Mouse (Mus musculus) megakaryocyte, embryonic 14.5 days (primary cell): ENCODE measurements around the gene Ly6g5b. TPM values are rescaled to one million over a fixed set of nuclear protein-coding genes. Genes with fewer than 3 reads are reported as not detected.

Source experiments
- H3K27me3 ChIP-seq: replicated peaks from 2 replicates; pipeline ENCODE3; 2012; ENCODE audit warnings: inconsistent platforms
- H3K36me3 ChIP-seq: replicated peaks from 2 replicates; pipeline ENCODE3; 2012; ENCODE audit warnings: low read length, inconsistent platforms, mixed read lengths
- H3K4me1 ChIP-seq: 2 replicates; pipeline ENCODE4 v1.6.1; 2012; ENCODE audit warnings: inconsistent platforms
- H3K4me3 ChIP-seq: replicated peaks from 2 replicates; pipeline ENCODE3; 2012; ENCODE audit warnings: moderate library complexity, mild to moderate bottlenecking, inconsistent platforms
- H3K9me3 ChIP-seq: 2 replicates; pipeline ENCODE4 v1.6.1; 2012; ENCODE audit warnings: inconsistent platforms
- FLI1 ChIP-seq: IDR thresholded peaks from 2 replicates; pipeline ENCODE4 v1.6.1; 2012; ENCODE audit warnings: low read length, inconsistent platforms, mixed read lengths
- GATA1 ChIP-seq: IDR thresholded peaks from 3 replicates; pipeline ENCODE4 v1.6.1; 2012; ENCODE audit warnings: mixed read lengths, low read length, inconsistent platforms, borderline replicate concordance
- polyA plus RNA-seq: library from polyadenylated mRNA; stranded (reverse); fragments of >175 nt; gene quantifications from 2 replicates; pipeline ENCODE4 v1.2.3, GENCODE M21; 2012; ENCODE audit warnings: low replicate concordance; ENCODE audit not compliant: insufficient read depth

The Ly6g5b gene
- polyA plus RNA-seq, 1 experiment = 0.23 TPM

DNA sequence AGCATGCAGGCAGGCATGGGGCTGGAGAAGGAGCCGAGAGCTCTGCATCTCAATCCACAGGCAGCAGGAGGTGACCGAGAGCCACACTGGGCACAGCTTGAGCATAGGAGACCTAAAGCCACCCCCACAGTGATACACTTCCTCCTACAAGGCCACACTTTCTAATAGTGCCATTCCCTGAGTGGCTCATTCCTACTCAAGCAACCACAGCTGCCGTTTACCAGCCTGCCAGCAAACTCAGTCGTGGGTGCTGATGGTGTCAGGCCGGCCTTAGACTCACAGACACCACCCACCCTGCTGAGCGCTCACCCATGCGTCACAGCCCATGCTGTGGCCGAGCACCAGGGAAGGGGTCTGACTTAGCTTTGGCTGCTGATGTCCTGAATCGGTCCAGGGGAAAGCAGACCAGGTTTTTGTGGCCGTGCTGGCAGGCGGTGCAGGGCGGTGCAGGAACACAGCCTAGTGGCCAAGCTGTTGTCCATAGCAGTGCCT, 18.0 kb downstream of the Ly6g5b start:
- H3K4me3 ChIP-seq = no peak overlapping the region
- peaks cover 65% of the 10 kb centered on the region for H3K4me1 ChIP-seq
- H3K9me3 ChIP-seq = no peaks in the 10 kb centered on the region
- no peak for TF ChIP-seq FLI1
- TF ChIP-seq GATA1 = no peak
- H3K36me3 ChIP-seq = peaks cover 99% of the 10 kb centered on the region
- H3K27me3 ChIP-seq = no peaks in the 10 kb centered on the region

- Histone ChIP-seq H3K4me3 (no peak overlapping the region), H3K36me3 (peaks cover 98% of the 10 kb centered on the region), H3K27me3 (no peaks in the 10 kb centered on the region), H3K4me1 (peaks cover 64% of the 10 kb centered on the region), H3K9me3 (no peaks in the 10 kb centered on the region)
- TF ChIP-seq GATA1 (no peak), FLI1 (no peak)
Observed at GRCm38 (mm10) chr17:35096597-35096996, 18.6 kb downstream of the Ly6g5b start.

DNA sequence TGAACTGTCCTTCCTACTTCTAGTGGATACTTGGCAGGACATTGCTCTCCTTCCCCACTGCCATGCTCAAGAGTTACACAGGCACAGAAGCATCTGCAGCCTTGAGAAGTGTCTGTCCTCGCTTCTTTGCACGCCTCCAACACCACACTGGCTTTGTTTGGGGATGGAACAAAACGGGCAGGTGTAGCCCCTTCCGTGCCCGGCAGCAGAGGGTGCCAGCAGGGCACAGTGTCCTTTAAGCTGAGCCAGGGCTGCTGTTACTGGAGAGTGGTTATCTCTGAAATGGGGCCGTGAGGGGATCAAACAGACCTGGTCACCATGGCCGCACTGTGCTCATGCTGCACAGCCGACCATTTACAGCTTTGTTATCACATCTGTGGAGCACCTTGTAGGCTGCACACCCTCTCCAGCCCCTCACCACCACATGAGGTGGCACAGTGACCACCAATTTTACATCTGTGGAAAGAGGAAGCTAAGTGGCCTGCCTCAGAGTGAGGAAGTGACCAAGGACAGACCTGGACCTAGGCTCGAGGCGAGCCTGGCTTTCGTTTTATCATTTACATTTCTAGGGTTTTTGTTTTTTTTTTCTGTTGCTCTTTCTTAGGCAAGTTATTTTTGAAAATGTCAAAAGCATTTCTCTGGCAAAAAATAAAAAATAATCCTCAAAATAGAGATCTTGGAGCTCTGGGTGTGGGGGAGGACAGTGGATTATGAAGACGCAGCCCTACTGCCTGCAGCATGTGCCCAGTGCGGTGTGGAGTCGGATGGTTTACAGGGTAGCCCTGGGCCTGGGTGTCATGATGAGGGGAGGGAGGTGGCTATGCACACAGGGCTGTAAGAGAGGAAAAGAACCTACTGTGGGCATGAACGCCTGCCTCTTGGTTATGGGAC, 20.5 kb downstream of the Ly6g5b start:
- TF ChIP-seq FLI1 (no peak), GATA1 (no peak)
- H3K4me1 ChIP-seq = peaks cover 63% of the 10 kb centered on the region
- peak overlapping the region; percentile 12 for H3K4me3 ChIP-seq
- no peaks in the 10 kb centered on the region for H3K27me3 ChIP-seq
- H3K36me3 ChIP-seq = peaks cover 94% of the 10 kb centered on the region
- H3K9me3 ChIP-seq = no peaks in the 10 kb centered on the region

- H3K27me3 ChIP-seq = no peaks in the 10 kb centered on the region
- H3K4me1 ChIP-seq = peaks cover 58% of the 10 kb centered on the region
- no peak overlapping the region for H3K4me3 ChIP-seq
- H3K9me3 ChIP-seq = no peaks in the 10 kb centered on the region
- H3K36me3 ChIP-seq = peaks cover 73% of the 10 kb centered on the region
- TF ChIP-seq GATA1 (no peak), FLI1 (no peak)
Observed at GRCm38 (mm10) chr17:35092403-35093198, 22.6 kb downstream of the Ly6g5b start.

GRCm38 (mm10) chr17:35090166-35090932, 24.9 kb downstream of the Ly6g5b start:
- H3K4me3 ChIP-seq = peak overlapping the region; percentile 96
- peaks cover 50% of the 10 kb centered on the region for H3K36me3 ChIP-seq
- no peak for TF ChIP-seq FLI1
- TF ChIP-seq GATA1 = no peak
- H3K4me1 ChIP-seq = peaks cover 64% of the 10 kb centered on the region
- H3K27me3 ChIP-seq = no peaks in the 10 kb centered on the region
- no peaks in the 10 kb centered on the region for H3K9me3 ChIP-seq

DNA sequence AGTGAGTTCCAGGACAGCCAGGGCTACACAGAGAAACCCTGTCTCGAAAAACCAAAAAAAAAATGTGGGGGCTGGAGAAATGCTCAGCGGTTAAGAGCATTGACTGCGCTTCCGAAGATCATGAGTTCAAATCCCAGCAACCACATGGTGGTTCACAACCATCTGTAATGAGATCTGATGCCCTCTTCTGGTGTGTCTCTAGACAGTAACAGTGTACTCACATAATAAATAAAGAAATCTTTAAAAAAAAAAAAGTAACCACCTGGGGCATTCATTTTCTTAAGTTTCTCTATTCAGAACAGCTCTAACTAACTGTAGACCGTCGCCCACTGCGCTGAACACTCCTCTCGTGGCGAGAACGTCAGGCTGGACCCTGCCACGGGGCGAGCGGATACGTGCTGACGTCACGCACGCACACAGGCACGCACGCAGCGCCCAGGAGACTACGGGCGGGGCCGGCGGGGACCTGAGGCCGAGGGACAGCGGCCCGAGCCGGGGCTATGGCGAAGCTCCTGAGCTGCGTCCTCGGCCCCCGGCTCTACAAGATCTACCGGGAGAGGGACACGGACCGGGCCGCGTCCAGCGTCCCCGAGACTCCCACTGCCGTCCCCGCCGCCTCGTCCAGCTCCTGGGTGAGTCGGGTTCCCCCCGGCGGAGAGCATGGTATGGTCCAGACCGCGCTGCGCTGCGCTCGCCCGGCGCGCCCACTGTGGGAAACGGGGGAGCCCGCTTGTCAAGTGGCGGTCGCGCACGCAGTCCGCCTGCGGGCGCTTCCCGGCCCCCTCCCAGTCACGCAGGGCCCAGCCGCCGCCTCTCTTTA, 26.2 kb downstream of the Ly6g5b start, which contains the start of gene Abhd16a:
Gene Abhd16a (plus strand): TSS at position 439 of the 820 bp plus-strand sequence.
- Histone ChIP-seq H3K36me3 (peaks cover 41% of the 10 kb centered on the region), H3K4me1 (peaks cover 69% of the 10 kb centered on the region), H3K4me3 (peak within 1 kb of the TSS; percentile 96), H3K27me3 (no peaks in the 10 kb centered on the region), H3K9me3 (no peaks in the 10 kb centered on the region)
- no peak for TF ChIP-seq FLI1
- TF ChIP-seq GATA1 = no peak

- TF ChIP-seq FLI1 = no peak
- no peak for TF ChIP-seq GATA1
- Histone ChIP-seq H3K36me3 (peaks cover 41% of the 10 kb centered on the region), H3K4me3 (no peak overlapping the region), H3K9me3 (no peaks in the 10 kb centered on the region), H3K4me1 (peaks cover 78% of the 10 kb centered on the region), H3K27me3 (no peaks in the 10 kb centered on the region)
Observed at GRCm38 (mm10) chr17:35088151-35088550, 27.1 kb downstream of the Ly6g5b start.

DNA sequence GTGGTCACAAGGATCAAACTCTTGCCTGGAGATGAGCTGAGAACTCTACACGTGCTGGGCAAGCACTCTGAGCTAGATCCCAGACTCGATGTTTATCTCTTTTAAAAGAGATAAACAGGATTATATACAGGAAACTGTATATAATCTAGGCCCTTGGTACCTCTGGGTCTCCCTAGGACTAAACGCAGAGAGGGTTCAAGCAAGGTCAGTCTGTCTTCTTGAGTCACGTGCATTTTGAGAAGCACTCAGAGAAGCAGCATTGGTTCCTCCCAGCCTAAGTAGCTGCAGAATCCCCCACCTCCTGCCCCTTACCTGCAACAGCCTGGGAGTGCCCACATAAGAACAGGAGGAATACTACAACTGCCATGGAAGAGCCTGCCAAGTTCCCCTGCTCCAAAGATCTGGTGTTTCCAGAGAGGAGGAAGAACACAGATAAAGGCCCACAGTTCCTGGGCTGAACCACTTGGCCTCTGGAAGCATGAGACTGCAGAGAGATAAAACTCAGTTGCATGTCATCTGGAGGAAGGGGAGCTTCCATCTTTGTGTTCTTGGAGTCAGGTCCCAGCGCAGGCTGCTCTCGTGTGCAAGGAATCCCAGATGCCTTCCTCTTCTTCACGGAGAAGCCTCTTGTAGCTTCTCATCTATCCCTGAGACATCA, 29.9 kb downstream of the Ly6g5b start, which contains the start of gene Ly6g6f:
Gene Ly6g6f (minus strand): TSS at position 403 of the 658 bp plus-strand sequence.
- no peaks in the 10 kb centered on the region for H3K9me3 ChIP-seq
- H3K4me3 ChIP-seq = peak within 1 kb of the TSS; percentile 93
- peaks cover 78% of the 10 kb centered on the region for H3K4me1 ChIP-seq
- H3K27me3 ChIP-seq = no peaks in the 10 kb centered on the region
- H3K36me3 ChIP-seq = peaks cover 39% of the 10 kb centered on the region
- 0 out of 3 replicates have a peak, but pooled peaks have one; percentile 10 for TF ChIP-seq GATA1
- TF ChIP-seq FLI1 = no peak
